Mouse (Mus musculus) hematopoietic stem cell, adult 5-6 weeks (primary cell): ENCODE measurements at regions not wholly inside any gene's neighbourhood (a gene's known extent, or its start where the extent isn't known, plus 50 kb on each side); places are given as distances from the start of the nearest gene placed in this dataset.

Experiments
- ATAC-seq, 2 experiments: fragments of 125-278 bp in 1 of 2; replicated peaks in 1 of 2; 2 replicates each; pipeline ENCODE4 v1.8.0; 2016 to 2017; ENCODE audit warnings: inconsistent platforms in 2 of 2, mild to moderate bottlenecking in 2 of 2, moderate number of reproducible peaks in 2 of 2, low read depth in 1 of 2, moderate TSS enrichment in 1 of 2; ENCODE audit not compliant: low FRiP score in 2 of 2, poor library complexity in 2 of 2, severe bottlenecking in 2 of 2, insufficient read depth in 1 of 2, low TSS enrichment in 1 of 2

GRCm38 (mm10) chr1:141974329-141974728 lies 1666.1 kb upstream of the B3galt2 start:
- no peak for ATAC-seq

- ATAC-seq = no peak
Observed at GRCm38 (mm10) chr1:141999769-142000168, 1640.7 kb upstream of the B3galt2 start.

- no peak for ATAC-seq
Observed at GRCm38 (mm10) chr1:142000335-142000734, 1640.1 kb upstream of the B3galt2 start.

GRCm38 (mm10) chr1:142006316-142006715 lies 1634.1 kb upstream of the B3galt2 start:
- ATAC-seq = no peak

- no peak for ATAC-seq
Observed at GRCm38 (mm10) chr1:142042751-142043150, 1597.7 kb upstream of the B3galt2 start.

- ATAC-seq = no peak
Observed at GRCm38 (mm10) chr1:142055207-142055606, 1585.3 kb upstream of the B3galt2 start.
